ENCODE assay signal across 9 mouse cellular contexts in genomic region chr15:99416348-99416882, GRCm38 (mm10). TPM values are rescaled to one million over a fixed set of nuclear protein-coding genes. Genes with fewer than 3 reads are reported as not detected.
A peak's percentile ranks its signal among the peaks of the same experiment; 100 is the strongest.
DNase-seq lines count a peak whose midpoint lies in the region; ATAC-seq and TF ChIP-seq lines count a peak whose summit lies in the region.
"Had no signal": no experiment of that assay in that cellular context is flagged by ENCODE, and none has a peak within 500 bp of the region (broad histone marks: within the 10 kb centered on the region; RNA-seq: fewer than 3 reads in every experiment).

No protein-coding gene starts in this region.

- 18% methylated on average over 13 of the region's 13 CpGs for WGBS in forebrain, embryonic 13.5 days
- 12% methylated on average over 13 of the region's 13 CpGs for WGBS in lung, postnatal 0 days

- no peak overlapping the region for H3K4me3 ChIP-seq in ES-E14 (ENCODE audit: insufficient read depth in 1 of 2, low read depth in 1 of 2, low read length in 2 of 2, poor library complexity in 1 of 2, severe bottlenecking in 1 of 2)
- H3K4me3 ChIP-seq in forebrain, embryonic 13.5 days, result no peak overlapping the region
- no peak overlapping the region for H3K4me3 ChIP-seq in lung, postnatal 0 days (ENCODE audit: low read depth, low read length)

- TF ChIP-seq EP300 in lung, postnatal 0 days (IDR thresholded peaks at IDR 0.05), result peak; percentile 59; the same call in 1 of the 2 replicates

- peak; percentile 90 for DNase-seq in ES-E14 (ENCODE audit: low read depth, low spot score)
- peak; percentile 87 for DNase-seq in c-Kit-positive CD71-negative TER-119-negative erythroid progenitor cells, embryonic 14.5 days (ENCODE audit: low read depth)
- DNase-seq in heart, postnatal 14 days, result peak; percentile 84 to 91
- DNase-seq in layer of hippocampus, adult 8-10 months (ENCODE audit: low spot score in 2 of 2), result peak; percentile 49 to 81
- peak; percentile 92 for DNase-seq in lung, postnatal 0 days (ENCODE audit: low spot score)
- DNase-seq in ovary, postnatal 14 days (ENCODE audit: low spot score), result peak; percentile 74
- peak; percentile 45 to 94 for DNase-seq in thymus, postnatal 10 days (ENCODE audit: low spot score in 2 of 2)

- H3K27ac ChIP-seq in ES-E14 (ENCODE audit: insufficient read depth, low read depth, low read length, poor library complexity, severe bottlenecking), result peak overlapping the region; percentile 18; the same call in 1 of the 2 replicates
- no peak overlapping the region for H3K27ac ChIP-seq in forebrain, embryonic 13.5 days
- H3K27ac ChIP-seq in lung, postnatal 0 days (ENCODE audit: low read length), result no peak overlapping the region
- H3K27ac ChIP-seq: macrophage had no signal

- in situ Hi-C loops in ES-E14 (cut with MboI; ENCODE audit: low sequenced_read_pairs in 2 of 2, unreplicated experiment in 2 of 2), result no loop called here

- no peaks in the 10 kb centered on the region for H3K36me3 ChIP-seq in ES-E14 (ENCODE audit: control insufficient read depth, insufficient read depth, low read length, poor library complexity, severe bottlenecking)
- H3K36me3 ChIP-seq in forebrain, embryonic 13.5 days (ENCODE audit: poor library complexity, severe bottlenecking), result peaks cover under 1% of the 10 kb centered on the region; the same call in 1 of the 2 replicates
- H3K36me3 ChIP-seq in lung, postnatal 0 days (ENCODE audit: insufficient read depth, low read length), result no peaks in the 10 kb centered on the region

- ATAC-seq in forebrain, embryonic 13.5 days, result peak; percentile 43
- no peak for ATAC-seq in lung, postnatal 0 days

- H3K4me2 ChIP-seq in forebrain, embryonic 13.5 days, result no peak overlapping the region
- H3K4me2 ChIP-seq in lung, postnatal 0 days (replicated peaks; ENCODE audit: low read depth, low read length), result peak overlapping the region; percentile 32; the same call in 1 of the 2 replicates

- H3K4me1 ChIP-seq in ES-E14 (ENCODE audit: control insufficient read depth in 2 of 2, insufficient read depth in 2 of 2, low read length in 2 of 2, poor library complexity in 1 of 2), result peaks cover 8 to 17% of the 10 kb centered on the region in 2 experiments
- H3K4me1 ChIP-seq in forebrain, embryonic 13.5 days, result peaks cover 16% of the 10 kb centered on the region
- peaks cover 7% of the 10 kb centered on the region for H3K4me1 ChIP-seq in lung, postnatal 0 days (ENCODE audit: insufficient read depth, low read depth, low read length)

- H3K27me3 ChIP-seq in forebrain, embryonic 13.5 days, result no peaks in the 10 kb centered on the region
- no peaks in the 10 kb centered on the region for H3K27me3 ChIP-seq in lung, postnatal 0 days (replicated peaks; ENCODE audit: insufficient read depth, low read length)

- H3K9me3 ChIP-seq in ES-E14 (ENCODE audit: control insufficient read depth, insufficient read depth, low read depth, low read length), result no peaks in the 10 kb centered on the region
- H3K9me3 ChIP-seq in forebrain, embryonic 13.5 days (replicated peaks), result no peaks in the 10 kb centered on the region
- H3K9me3 ChIP-seq in lung, postnatal 0 days (ENCODE audit: low read length), result no peaks in the 10 kb centered on the region

- TF ChIP-seq CTCF in lung, postnatal 0 days (IDR thresholded peaks at IDR 0.05), result peak; percentile 100

- intact Hi-C loops in heart, postnatal 14 days (cut with DNase I), result loop anchor here (1.0 to 10.0 kb wide), 3 partner anchors 53 to 248 kb away; partner anchors contain the start of gene Aqp5

- no peak overlapping the region; the same call in 1 of the 2 replicates for H3K9ac ChIP-seq in ES-E14 (ENCODE audit: insufficient read depth, low read depth, low read length, poor library complexity, severe bottlenecking)
- no peak overlapping the region for H3K9ac ChIP-seq in forebrain, embryonic 13.5 days
- no peak overlapping the region for H3K9ac ChIP-seq in lung, postnatal 0 days (replicated peaks; ENCODE audit: low read depth)

TF ChIP-seq in ES-E14, 5 proteins besides CTCF, POLR2A, EP300 and RAD21:
- TF ChIP-seq ZC3H11A (IDR thresholded peaks at IDR 0.05; ENCODE audit: borderline replicate concordance, low read depth, low read length) (peak; percentile 88), ZNF384 (IDR thresholded peaks at IDR 0.05; ENCODE audit: low read depth, low read length) (peak; percentile 99), HCFC1 (IDR thresholded peaks at IDR 0.05; ENCODE audit: borderline replicate concordance, insufficient read depth, low read length) (0 out of 2 replicates have a peak, but pooled peaks have one; percentile 60), MAFK (IDR thresholded peaks at IDR 0.05; ENCODE audit: insufficient read depth, low read depth, low read length) (no peak), CHD2 (IDR thresholded peaks at IDR 0.05; ENCODE audit: low read depth, low read length) (no peak)

RNA-seq across cellular contexts. Expression of gene Tmbim6, which starts 23.7 kb away (rescaled TPM):
- total RNA-seq in ES-E14 (2012; rRNA removed), result 436 and 550 TPM in 2 replicates
- 227 and 249 TPM in 2 replicates for polyA plus RNA-seq in forebrain, embryonic 13.5 days (2015; fragmentation: Nextera tagmentation; extraction: Ambion mirVana)
- total RNA-seq in heart, postnatal 14 days (2021), result 100 to 1,000 TPM; 216 to 219 TPM
- 100 to 1,000 TPM; 349 to 403 (median 360) TPM for total RNA-seq in layer of hippocampus, adult 8-10 months (2022)
- 669 and 693 TPM in 2 replicates for polyA plus RNA-seq in lung, postnatal 0 days (2015; fragmentation: Nextera tagmentation; extraction: Ambion mirVana)

RNA-seq across cellular contexts. Expression of gene Nckap5l, which starts 41.1 kb away (rescaled TPM):
- 5.9 and 6.3 TPM in 2 replicates for total RNA-seq in ES-E14 (2012; rRNA removed)
- polyA plus RNA-seq in forebrain, embryonic 13.5 days (2015; fragmentation: Nextera tagmentation; extraction: Ambion mirVana), result 9.3 and 13.4 TPM in 2 replicates
- total RNA-seq in heart, postnatal 14 days (2021), result 10 to 100 TPM; 11.2 to 13.6 TPM
- total RNA-seq in layer of hippocampus, adult 8-10 months (2022), result 10 to 100 TPM; 15.5 to 24.3 (median 19.8) TPM
- polyA plus RNA-seq in lung, postnatal 0 days (2015; fragmentation: Nextera tagmentation; extraction: Ambion mirVana), result 5.2 and 6.0 TPM in 2 replicates

RNA-seq across cellular contexts. Expression of gene Fmnl3, which starts 46.1 kb away (rescaled TPM):
- total RNA-seq in ES-E14 (2012; rRNA removed), result 13.4 and 16.8 TPM in 2 replicates
- polyA plus RNA-seq in forebrain, embryonic 13.5 days (2015; fragmentation: Nextera tagmentation; extraction: Ambion mirVana), result 8.1 and 8.2 TPM in 2 replicates
- total RNA-seq in heart, postnatal 14 days (2021), result 10 to 100 TPM; 29.4 to 29.7 TPM
- total RNA-seq in layer of hippocampus, adult 8-10 months (2022), result 10 to 100 TPM in 3 of 4 experiments, 1 to 10 TPM in 1; 8.9 to 19.6 (median 14.1) TPM
- 25.8 and 30.7 TPM in 2 replicates for polyA plus RNA-seq in lung, postnatal 0 days (2015; fragmentation: Nextera tagmentation; extraction: Ambion mirVana)

RNA-seq across cellular contexts. Expression of gene Bcdin3d, which starts 58.1 kb away (rescaled TPM):
- 36.1 and 47.5 TPM in 2 replicates for total RNA-seq in ES-E14 (2012; rRNA removed)
- 24.7 and 25.4 TPM in 2 replicates for polyA plus RNA-seq in forebrain, embryonic 13.5 days (2015; fragmentation: Nextera tagmentation; extraction: Ambion mirVana)
- total RNA-seq in heart, postnatal 14 days (2021), result 1 to 10 TPM; 3.9 to 4.9 TPM
- 1 to 10 TPM; 4.9 to 6.1 (median 5.3) TPM for total RNA-seq in layer of hippocampus, adult 8-10 months (2022)
- polyA plus RNA-seq in lung, postnatal 0 days (2015; fragmentation: Nextera tagmentation; extraction: Ambion mirVana), result 11.2 and 11.5 TPM in 2 replicates
